Mouse (Mus musculus): Measurements from ENCODE around the gene Nudt13. TPM values are rescaled to one million over a fixed set of nuclear protein-coding genes. Genes with fewer than 3 reads are reported as not detected.
"Not testable (repeated sequence)": the region's sequence is repeated elsewhere in the genome, so short reads cannot be mapped to it uniquely, and the experiment has no call there.

Nudt13 gene
- polyA plus RNA-seq, 1 experiment from 2014 or later, result 15.7 TPM

- Histone ChIP-seq H3K4me1 (ENCODE audit: control insufficient read depth, insufficient read depth, low read length) (no peaks in the 10 kb centered on the region), H3K4me2 (ENCODE audit: low read depth, low read length) (no peak overlapping the region), H3K27me3 (replicated peaks; ENCODE audit: control insufficient read depth, insufficient read depth, low read length) (no peaks in the 10 kb centered on the region), H3K27ac (ENCODE audit: low read length) (no peak overlapping the region), H3K9me3 (ENCODE audit: control insufficient read depth, low read length) (no peaks in the 10 kb centered on the region), H3K36me3 (ENCODE audit: control insufficient read depth, insufficient read depth, low read length) (no peaks in the 10 kb centered on the region), H3K4me3 (ENCODE audit: low read length) (no peak overlapping the region), H3K9ac (ENCODE audit: low read depth, low read length) (no peak overlapping the region)
- 67% methylated on average over 6 of the region's 6 CpGs for WGBS
- ATAC-seq, result no peak
Measured at GRCm38 (mm10) chr14:20268421-20268820, 26.1 kb upstream of the Nudt13 start.

- Histone ChIP-seq H3K36me3 (ENCODE audit: control insufficient read depth, insufficient read depth, low read length) (no peaks in the 10 kb centered on the region), H3K27me3 (replicated peaks; ENCODE audit: control insufficient read depth, insufficient read depth, low read length) (no peaks in the 10 kb centered on the region), H3K27ac (ENCODE audit: low read length) (no peak within 1 kb of the TSS), H3K9me3 (ENCODE audit: control insufficient read depth, low read length) (no peaks in the 10 kb centered on the region), H3K4me2 (ENCODE audit: low read depth, low read length) (no peak within 1 kb of the TSS), H3K4me3 (ENCODE audit: low read length) (no peak within 1 kb of the TSS), H3K9ac (ENCODE audit: low read depth, low read length) (no peak within 1 kb of the TSS), H3K4me1 (ENCODE audit: control insufficient read depth, insufficient read depth, low read length) (no peaks in the 10 kb centered on the region)
- 48% methylated on average over 6 of the region's 6 CpGs for WGBS
- ATAC-seq, result 0 out of 2 replicates have a peak, but pooled peaks have one; percentile 38
Measured at GRCm38 (mm10) chr14:20269082-20269809, 25.3 kb upstream of the Nudt13 start, which contains the start of gene Kcnk16. TSS of gene Kcnk16 (minus strand) at chr14:20269199.

- no peak overlapping the region for H3K4me2 ChIP-seq (ENCODE audit: low read depth, low read length)
- 50% methylated on average over 4 of the region's 4 CpGs for WGBS
- no peak for ATAC-seq
- no peaks in the 10 kb centered on the region for H3K9me3 ChIP-seq (ENCODE audit: control insufficient read depth, low read length)
- H3K27ac ChIP-seq (ENCODE audit: low read length), result no peak overlapping the region
- H3K27me3 ChIP-seq (replicated peaks; ENCODE audit: control insufficient read depth, insufficient read depth, low read length), result no peaks in the 10 kb centered on the region
- H3K36me3 ChIP-seq (ENCODE audit: control insufficient read depth, insufficient read depth, low read length), result no peaks in the 10 kb centered on the region
- H3K4me1 ChIP-seq (ENCODE audit: control insufficient read depth, insufficient read depth, low read length), result peaks cover 4% of the 10 kb centered on the region; the same call in 1 of the 2 replicates
- no peak overlapping the region for H3K4me3 ChIP-seq (ENCODE audit: low read length)
- peak overlapping the region; percentile 26; the same call in 1 of the 2 replicates for H3K9ac ChIP-seq (ENCODE audit: low read depth, low read length)
Measured at GRCm38 (mm10) chr14:20291391-20291790, 3.1 kb upstream of the Nudt13 start.

- peak; percentile 48; the same call in 1 of the 2 replicates for ATAC-seq
- no peaks in the 10 kb centered on the region for H3K27me3 ChIP-seq (replicated peaks; ENCODE audit: control insufficient read depth, insufficient read depth, low read length)
Measured at GRCm38 (mm10) chr14:20294947-20295346, 450 bp downstream of the Nudt13 start.

GRCm38 (mm10) chr14:20297616-20298015, 3.1 kb downstream of the Nudt13 start:
- Histone ChIP-seq H3K4me2 (ENCODE audit: low read depth, low read length) (no peak overlapping the region), H3K9me3 (ENCODE audit: control insufficient read depth, low read length) (no peaks in the 10 kb centered on the region), H3K27ac (ENCODE audit: low read length) (no peak overlapping the region), H3K36me3 (ENCODE audit: control insufficient read depth, insufficient read depth, low read length) (no peaks in the 10 kb centered on the region), H3K9ac (ENCODE audit: low read depth, low read length) (no peak overlapping the region), H3K27me3 (replicated peaks; ENCODE audit: control insufficient read depth, insufficient read depth, low read length) (no peaks in the 10 kb centered on the region), H3K4me3 (ENCODE audit: low read length) (no peak overlapping the region), H3K4me1 (ENCODE audit: control insufficient read depth, insufficient read depth, low read length) (peaks cover 4% of the 10 kb centered on the region; the same call in 1 of the 2 replicates)
- 89% methylated on average over 3 of the region's 3 CpGs for WGBS
- ATAC-seq, result no peak

More at GRCm38 (mm10) chr14:20294947-20295346, 450 bp downstream of the Nudt13 start:
- Histone ChIP-seq H3K9me3 (ENCODE audit: control insufficient read depth, low read length) (no peaks in the 10 kb centered on the region), H3K4me1 (ENCODE audit: control insufficient read depth, insufficient read depth, low read length) (peaks cover 4% of the 10 kb centered on the region; the same call in 1 of the 2 replicates), H3K4me2 (ENCODE audit: low read depth, low read length) (peak overlapping the region; percentile 69), H3K27ac (ENCODE audit: low read length) (no peak overlapping the region), H3K4me3 (ENCODE audit: low read length) (peak overlapping the region; percentile 58), H3K9ac (ENCODE audit: low read depth, low read length) (peak overlapping the region; percentile 65), H3K36me3 (ENCODE audit: control insufficient read depth, insufficient read depth, low read length) (no peaks in the 10 kb centered on the region)
- WGBS, result 36% methylated on average over 8 of the region's 8 CpGs

GRCm38 (mm10) chr14:20298131-20298530, 3.6 kb downstream of the Nudt13 start:
- no peak overlapping the region for H3K4me3 ChIP-seq (ENCODE audit: low read length)
- H3K27ac ChIP-seq (ENCODE audit: low read length), result no peak overlapping the region
- no peak for ATAC-seq
- 61% methylated on average over 3 of the region's 3 CpGs for WGBS
- H3K36me3 ChIP-seq (ENCODE audit: control insufficient read depth, insufficient read depth, low read length), result no peaks in the 10 kb centered on the region
- H3K27me3 ChIP-seq (replicated peaks; ENCODE audit: control insufficient read depth, insufficient read depth, low read length), result no peaks in the 10 kb centered on the region
- no peak overlapping the region for H3K9ac ChIP-seq (ENCODE audit: low read depth, low read length)
- H3K9me3 ChIP-seq (ENCODE audit: control insufficient read depth, low read length), result no peaks in the 10 kb centered on the region
- peaks cover 4% of the 10 kb centered on the region; the same call in 1 of the 2 replicates for H3K4me1 ChIP-seq (ENCODE audit: control insufficient read depth, insufficient read depth, low read length)
- H3K4me2 ChIP-seq (ENCODE audit: low read depth, low read length), result no peak overlapping the region

GRCm38 (mm10) chr14:20305085-20305484, 10.6 kb downstream of the Nudt13 start:
- not testable (repeated sequence) for H3K9ac ChIP-seq (ENCODE audit: low read depth, low read length); H3K4me3 ChIP-seq (ENCODE audit: low read length); H3K4me2 ChIP-seq (ENCODE audit: low read depth, low read length); H3K4me1 ChIP-seq (ENCODE audit: control insufficient read depth, insufficient read depth, low read length); H3K27ac ChIP-seq (ENCODE audit: low read length); H3K9me3 ChIP-seq (ENCODE audit: control insufficient read depth, low read length); ATAC-seq; H3K27me3 ChIP-seq (replicated peaks; ENCODE audit: control insufficient read depth, insufficient read depth, low read length); H3K36me3 ChIP-seq (ENCODE audit: control insufficient read depth, insufficient read depth, low read length)
- 65% methylated on average over 2 of the region's 2 CpGs for WGBS

- H3K4me3 ChIP-seq (ENCODE audit: low read length), result no peak overlapping the region
- no peaks in the 10 kb centered on the region; the same call in none of the 2 replicates for H3K36me3 ChIP-seq (ENCODE audit: control insufficient read depth, insufficient read depth, low read length)
- ATAC-seq, result peak; percentile 40; the same call in 1 of the 2 replicates
- no peaks in the 10 kb centered on the region for H3K27me3 ChIP-seq (replicated peaks; ENCODE audit: control insufficient read depth, insufficient read depth, low read length)
- H3K9me3 ChIP-seq (ENCODE audit: control insufficient read depth, low read length), result no peaks in the 10 kb centered on the region
- WGBS, result 44% methylated on average over 1 of the region's 1 CpGs
- H3K9ac ChIP-seq (ENCODE audit: low read depth, low read length), result no peak overlapping the region
- no peak overlapping the region for H3K27ac ChIP-seq (ENCODE audit: low read length)
- no peaks in the 10 kb centered on the region for H3K4me1 ChIP-seq (ENCODE audit: control insufficient read depth, insufficient read depth, low read length)
- no peak overlapping the region for H3K4me2 ChIP-seq (ENCODE audit: low read depth, low read length)
Measured at GRCm38 (mm10) chr14:20315137-20315536, 20.6 kb downstream of the Nudt13 start.

GRCm38 (mm10) chr14:20319420-20319819, 24.9 kb downstream of the Nudt13 start:
- H3K36me3 ChIP-seq (ENCODE audit: control insufficient read depth, insufficient read depth, low read length), result no peaks in the 10 kb centered on the region; the same call in none of the 2 replicates
- H3K4me3 ChIP-seq (ENCODE audit: low read length), result no peak overlapping the region
- H3K9me3 ChIP-seq (ENCODE audit: control insufficient read depth, low read length), result no peaks in the 10 kb centered on the region
- no peaks in the 10 kb centered on the region for H3K4me1 ChIP-seq (ENCODE audit: control insufficient read depth, insufficient read depth, low read length)
- 80% methylated on average over 3 of the region's 3 CpGs for WGBS
- H3K4me2 ChIP-seq (ENCODE audit: low read depth, low read length), result no peak overlapping the region
- H3K27ac ChIP-seq (ENCODE audit: low read length), result no peak overlapping the region
- no peak for ATAC-seq
- no peaks in the 10 kb centered on the region for H3K27me3 ChIP-seq (replicated peaks; ENCODE audit: control insufficient read depth, insufficient read depth, low read length)
- no peak overlapping the region for H3K9ac ChIP-seq (ENCODE audit: low read depth, low read length)

All from intestine, embryonic 16.5 days (tissue).